Mouse (Mus musculus) inflammation-experienced regulatory T-cells, adult 6 months (primary cell): ENCODE results near the gene Tjp3. TPM values are rescaled to one million over a fixed set of nuclear protein-coding genes. Genes with fewer than 3 reads are reported as not detected.
A peak's percentile ranks its signal among the peaks of the same experiment; 100 is the strongest.

ENCODE experiments used
- ATAC-seq: one replicate; pipeline ENCODE4 v1.8.0; 2017
- polyA plus RNA-seq, 3 experiments: library from polyadenylated mRNA; unstranded; fragments of 100-300 nt; shearing (Covaris generic); gene quantifications; one replicate each; pipeline ENCODE4 v1.2.1; 2017

The Tjp3 gene
- polyA plus RNA-seq, 3 experiments from 2014 or later, result 1.7 to 3.2 (median 1.9) TPM

DNA sequence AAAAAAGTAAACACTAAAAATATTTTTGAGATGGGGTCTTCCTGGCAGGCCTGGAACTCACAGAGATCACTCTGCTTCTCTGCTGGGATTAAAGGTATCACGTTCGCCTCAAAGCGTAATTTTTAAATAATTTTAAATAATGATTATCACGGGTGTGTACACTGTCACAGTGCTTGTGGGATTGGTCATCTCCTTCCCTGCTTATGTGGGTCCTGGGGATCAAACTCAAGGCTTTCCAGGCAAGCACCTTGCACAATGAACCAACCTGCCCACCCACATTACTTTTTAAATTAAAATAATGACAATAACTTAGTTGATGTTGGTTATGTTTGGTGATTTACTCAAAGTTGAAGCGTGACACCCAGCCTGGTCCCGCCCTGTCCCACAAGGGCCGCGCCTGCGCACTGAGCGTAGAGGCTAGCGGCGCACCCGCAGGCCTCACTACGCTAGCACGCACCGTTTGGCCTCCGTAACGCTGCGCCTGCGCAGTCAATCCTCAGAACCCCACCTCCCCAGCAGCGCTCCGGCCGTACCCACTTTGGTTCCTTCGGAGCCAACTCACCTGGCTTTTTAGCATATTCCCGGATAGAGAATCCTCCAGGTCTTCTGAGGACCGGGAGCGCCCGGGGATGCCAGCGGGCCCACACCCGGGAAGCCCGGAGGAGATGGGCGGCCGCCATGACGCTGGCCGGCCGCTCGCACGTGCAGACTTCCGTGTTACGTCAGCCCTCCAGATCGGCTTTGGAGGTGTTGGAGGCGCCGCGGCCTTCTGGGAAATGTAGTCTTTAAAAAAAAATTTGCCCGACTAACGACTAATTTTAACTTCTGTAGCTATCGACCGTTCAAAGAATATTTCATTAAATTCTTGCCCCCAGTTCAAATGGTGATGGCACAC lies 24.9 kb downstream of the Tjp3 start, which contains the start of the genes Mrpl54 and Apba3:
TSS of gene Mrpl54 (minus strand) at position 724 of the 895 bp plus-strand sequence.
TSS of gene Apba3 (plus strand) at position 750 of the 895 bp plus-strand sequence.
- ATAC-seq, result peak; percentile 87

DNA sequence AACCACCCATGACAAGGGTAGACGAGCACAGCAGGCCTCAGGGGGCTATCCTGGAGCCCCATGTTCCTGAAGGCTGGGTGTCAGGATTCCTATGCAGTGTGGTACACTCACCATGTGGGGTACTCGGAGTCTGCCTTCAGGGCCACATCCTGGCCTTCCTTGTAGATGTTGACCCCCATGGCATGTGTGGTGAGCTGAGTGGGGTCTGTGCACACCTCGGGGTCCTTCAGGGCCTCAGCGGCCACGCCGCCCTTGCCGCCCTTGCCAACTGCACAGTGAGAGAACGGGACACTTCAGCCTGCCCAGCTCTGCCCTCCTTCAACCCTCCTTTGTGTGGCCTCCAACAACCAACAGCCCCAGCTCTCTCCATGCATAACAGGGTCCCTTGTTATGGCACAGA lies 25.8 kb downstream of the Tjp3 start:
- ATAC-seq, result no peak

DNA sequence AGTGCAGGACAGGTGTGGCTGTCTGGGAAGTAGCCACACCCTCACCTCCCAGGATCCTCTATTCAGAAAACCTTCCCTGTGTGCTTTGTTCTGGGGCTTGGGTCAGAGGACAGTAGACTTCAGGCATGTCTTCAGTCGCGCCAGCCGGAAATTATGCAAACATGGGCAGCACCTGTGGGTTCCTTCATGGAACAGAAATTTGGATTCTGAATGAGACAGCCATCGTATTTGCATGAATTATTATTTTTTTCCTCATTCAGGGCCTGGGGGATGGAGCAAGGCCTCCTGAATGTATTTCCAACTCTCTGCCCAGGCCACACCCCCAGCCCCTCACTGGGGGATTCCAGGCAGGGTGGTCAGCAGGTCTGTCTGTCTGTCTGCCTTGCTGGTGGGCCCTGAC lies 30.4 kb downstream of the Tjp3 start:
- no peak for ATAC-seq

DNA sequence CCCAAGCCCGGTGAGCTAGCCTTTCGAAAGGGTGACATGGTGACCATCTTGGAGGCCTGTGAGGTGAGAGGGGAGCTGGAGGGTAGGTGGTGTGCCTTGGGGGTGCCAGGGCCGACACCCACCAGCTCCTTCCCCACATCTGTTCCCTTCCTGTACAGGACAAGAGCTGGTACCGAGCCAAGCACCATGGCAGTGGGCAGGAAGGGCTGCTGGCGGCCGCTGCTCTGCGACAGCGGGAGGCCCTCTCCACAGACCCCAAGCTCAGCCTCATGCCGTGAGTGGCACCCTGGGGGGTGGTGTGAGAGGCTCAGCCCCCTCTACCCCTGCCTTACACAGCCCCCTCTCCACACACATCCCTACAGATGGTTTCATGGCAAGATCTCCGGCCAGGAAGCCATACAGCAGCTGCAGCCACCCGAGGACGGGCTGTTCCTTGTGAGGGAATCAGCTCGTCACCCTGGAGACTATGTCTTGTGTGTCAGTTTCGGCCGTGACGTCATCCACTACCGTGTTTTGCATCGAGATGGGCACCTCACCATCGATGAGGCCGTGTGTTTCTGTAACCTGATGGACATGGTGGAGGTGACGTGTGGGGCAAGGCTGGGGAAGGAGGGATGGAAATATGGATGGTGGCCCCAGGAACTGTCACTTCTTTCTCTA lies 32.0 kb downstream of the Tjp3 start:
- ATAC-seq, result no peak

DNA sequence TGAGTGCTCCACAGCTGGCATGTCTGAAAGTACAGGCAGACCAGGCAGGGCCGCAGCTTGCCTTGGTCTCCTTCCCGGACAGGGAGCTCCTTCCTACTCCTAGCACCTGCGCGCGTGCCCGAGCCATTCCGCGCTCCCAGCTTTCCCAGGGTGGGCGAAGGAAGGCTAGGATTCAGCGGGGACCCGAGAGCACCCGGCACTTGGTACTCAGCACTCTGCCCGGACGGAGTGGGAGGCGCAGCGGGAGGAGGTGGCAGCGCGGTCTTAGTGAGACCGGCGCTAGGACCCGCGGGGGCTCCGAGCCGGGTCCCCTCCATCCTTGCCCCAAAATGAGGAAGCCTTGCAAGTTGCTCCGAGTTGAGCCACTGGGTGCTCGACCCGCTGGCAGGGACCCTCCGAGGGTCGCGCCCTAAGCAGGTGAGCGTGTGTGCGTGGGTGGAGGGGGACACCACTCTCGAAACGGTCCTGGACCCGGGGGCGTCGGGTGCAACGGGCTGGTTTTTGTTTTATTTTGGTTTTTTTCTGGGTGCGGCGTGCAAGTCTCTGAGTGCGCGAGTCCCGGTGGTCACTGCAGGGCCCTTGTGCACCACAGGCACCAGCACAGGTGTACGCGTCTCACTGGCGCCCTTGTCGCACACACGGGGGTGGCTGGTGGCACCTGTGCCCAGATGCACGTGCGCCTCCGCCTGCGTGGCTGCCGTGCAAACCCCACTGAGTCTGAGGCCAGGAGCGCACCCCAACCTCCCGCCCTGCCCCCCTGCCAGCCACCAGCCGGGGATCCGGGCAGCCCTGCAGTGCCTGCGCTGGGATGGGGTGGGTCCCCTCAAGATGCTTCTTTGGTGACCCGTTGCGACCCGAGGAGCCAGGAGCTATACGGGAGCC lies 34.0 kb downstream of the Tjp3 start:
- ATAC-seq, result peak; percentile 53

- ATAC-seq, result no peak
Observed at GRCm38 (mm10) chr10:81254886-81255285, 36.5 kb downstream of the Tjp3 start.

DNA sequence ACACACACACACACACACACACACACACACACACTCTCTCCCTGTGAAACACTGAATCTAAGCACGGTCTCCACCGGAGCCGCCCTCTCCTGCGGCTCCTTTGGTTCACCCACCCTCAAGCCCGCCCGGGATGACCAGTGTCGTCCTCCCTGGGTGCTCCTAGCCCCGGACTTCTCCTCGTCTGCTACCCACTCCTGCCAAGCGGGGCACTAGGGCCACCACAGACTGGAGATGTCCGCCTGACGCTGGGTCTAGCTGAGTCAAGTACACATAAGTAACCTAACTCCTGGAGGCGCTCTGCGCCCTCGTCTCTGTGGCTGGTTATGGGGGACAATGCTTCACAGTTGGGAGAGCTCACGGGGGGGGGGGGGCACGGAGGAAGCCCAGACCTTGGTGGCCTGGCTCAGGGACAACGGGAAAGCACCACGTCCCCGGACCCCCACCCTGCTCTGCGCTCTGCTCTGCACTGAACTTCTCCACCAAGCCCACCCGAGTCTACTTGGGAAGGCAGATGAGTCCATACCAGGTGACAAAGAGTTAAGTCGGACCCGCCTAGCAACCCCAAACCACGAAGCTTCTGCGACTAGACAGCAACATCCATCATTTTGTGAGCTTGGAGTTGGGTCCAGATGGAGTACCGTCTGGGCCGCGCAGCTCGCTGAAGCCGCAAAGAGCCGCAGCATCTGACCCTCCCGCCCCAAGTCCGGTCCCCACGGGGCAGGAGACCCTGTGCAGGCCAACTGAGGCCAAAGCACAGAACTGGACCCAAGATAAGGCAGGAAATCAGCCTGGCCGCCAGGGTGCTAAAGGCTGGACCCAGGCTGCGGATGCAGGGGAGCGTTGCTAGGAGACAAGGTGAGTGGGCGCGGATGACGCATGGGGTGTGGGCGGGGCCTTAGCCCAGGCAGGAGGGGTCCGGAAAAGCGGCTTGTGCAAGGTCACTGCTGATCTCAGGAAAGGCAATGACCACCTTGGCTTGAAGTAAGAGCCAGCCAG lies 38.7 kb downstream of the Tjp3 start, which contains the start of gene Matk:
TSS of gene Matk (plus strand) at position 512 of the 996 bp plus-strand sequence.
- peak; percentile 69 for ATAC-seq

DNA sequence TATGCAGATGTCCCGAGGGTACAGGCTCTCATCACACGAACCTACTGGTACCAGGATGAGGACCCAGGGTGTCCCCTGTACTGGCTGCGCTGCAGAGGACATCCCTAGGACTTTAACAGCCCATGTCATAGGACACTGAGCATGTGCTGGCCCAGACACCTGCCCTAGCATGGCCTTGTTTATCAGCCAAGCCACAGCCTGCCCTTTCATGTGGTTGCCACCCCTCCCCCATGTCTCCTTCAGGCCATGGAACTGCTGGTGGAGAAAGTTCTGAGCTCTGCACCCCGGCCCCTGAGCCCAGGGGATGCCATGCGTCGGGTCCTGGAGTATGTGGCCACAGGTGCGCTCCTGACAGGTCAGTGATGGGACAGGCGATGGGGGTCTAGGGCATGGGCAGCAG lies 41.9 kb downstream of the Tjp3 start:
- no peak for ATAC-seq

DNA sequence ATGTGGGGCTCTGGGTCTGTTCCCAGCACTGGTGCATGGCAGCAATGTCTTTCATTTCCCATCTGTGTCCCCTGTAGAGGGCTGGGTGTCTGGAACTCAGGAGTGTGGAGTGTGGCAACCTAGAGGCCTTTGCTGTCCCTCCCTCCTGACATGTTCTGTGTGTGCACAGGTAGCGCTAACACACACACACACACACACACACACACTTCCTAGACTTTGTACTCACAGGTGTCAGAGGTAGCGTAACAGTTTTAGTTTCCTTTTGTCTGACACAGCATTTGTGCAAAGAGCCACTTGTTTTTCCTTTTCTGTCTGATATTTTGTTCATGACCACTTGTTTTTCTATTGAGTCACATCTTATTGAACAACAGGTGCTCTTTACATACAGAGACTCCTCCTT lies 43.6 kb downstream of the Tjp3 start:
- peak; percentile 70 for ATAC-seq

DNA sequence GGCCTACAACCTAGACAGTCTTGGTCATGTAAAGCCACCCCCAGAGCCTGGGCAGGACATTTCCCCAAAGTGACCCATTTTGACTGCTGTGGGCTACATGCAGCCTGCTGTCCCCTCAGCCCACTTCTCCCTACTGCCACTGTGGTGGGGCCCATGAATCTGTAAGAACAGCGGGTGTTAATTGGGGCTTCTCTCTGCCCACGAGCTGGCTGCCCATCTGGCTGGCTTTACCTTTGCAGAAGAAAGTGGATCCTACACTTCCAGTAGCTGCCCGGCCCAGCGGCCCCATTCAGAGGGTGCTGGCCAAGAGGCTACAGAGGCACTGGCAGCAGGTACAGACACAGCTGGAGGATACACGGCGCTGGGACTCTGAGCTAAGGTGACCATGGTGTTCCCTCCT lies 46.2 kb downstream of the Tjp3 start:
- no peak for ATAC-seq

GRCm38 (mm10) chr10:81244595-81244994 lies 46.8 kb downstream of the Tjp3 start:
- ATAC-seq, result peak; percentile 76

DNA sequence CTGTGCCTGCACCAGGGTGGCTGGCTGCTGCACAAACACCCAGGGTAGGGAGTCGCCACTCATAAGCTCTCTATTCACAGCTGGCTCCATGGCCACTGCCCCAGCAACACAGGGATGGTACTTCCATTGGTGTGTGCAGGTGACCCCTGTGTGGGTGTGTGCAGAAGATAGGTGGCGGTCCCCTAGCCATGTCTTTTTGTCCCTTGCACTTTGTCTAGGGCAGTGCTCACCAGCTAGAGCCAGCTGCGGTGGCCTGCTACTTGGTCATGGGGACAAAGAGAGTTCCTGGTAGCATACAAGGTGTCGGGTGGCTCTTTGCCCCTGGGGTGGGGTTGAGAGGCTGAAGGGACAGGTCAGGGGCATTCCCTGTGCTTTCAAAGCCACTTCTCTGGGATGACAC lies 47.2 kb downstream of the Tjp3 start:
- ATAC-seq, result no peak

GRCm38 (mm10) chr10:81242021-81242420 lies 49.4 kb downstream of the Tjp3 start:
- ATAC-seq, result no peak

DNA sequence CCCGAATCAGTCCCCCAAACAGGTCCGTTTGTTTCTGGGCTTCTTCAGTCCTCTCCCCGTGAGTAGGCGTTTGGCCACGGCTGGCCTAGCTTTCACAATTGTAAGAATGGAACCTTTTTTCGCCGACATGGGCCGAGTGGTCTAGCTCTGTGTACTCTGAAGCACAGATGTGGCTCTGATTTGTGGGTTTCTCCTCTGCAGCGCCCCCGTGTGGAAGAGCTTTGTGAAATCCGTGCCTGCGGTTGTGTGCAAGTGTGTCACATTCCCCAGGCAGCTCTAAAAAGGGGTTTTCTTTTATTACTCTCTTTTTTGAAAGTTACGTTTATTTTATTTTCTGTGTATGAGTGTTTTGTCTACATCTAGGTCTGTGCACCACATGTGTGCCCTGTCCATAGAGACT lies 50.5 kb downstream of the Tjp3 start:
- ATAC-seq, result peak; percentile 49

- no peak for ATAC-seq
Observed at GRCm38 (mm10) chr10:81238618-81239017, 52.8 kb downstream of the Tjp3 start.

GRCm38 (mm10) chr10:81236471-81237268 lies 54.7 kb downstream of the Tjp3 start:
- ATAC-seq, result no peak

DNA sequence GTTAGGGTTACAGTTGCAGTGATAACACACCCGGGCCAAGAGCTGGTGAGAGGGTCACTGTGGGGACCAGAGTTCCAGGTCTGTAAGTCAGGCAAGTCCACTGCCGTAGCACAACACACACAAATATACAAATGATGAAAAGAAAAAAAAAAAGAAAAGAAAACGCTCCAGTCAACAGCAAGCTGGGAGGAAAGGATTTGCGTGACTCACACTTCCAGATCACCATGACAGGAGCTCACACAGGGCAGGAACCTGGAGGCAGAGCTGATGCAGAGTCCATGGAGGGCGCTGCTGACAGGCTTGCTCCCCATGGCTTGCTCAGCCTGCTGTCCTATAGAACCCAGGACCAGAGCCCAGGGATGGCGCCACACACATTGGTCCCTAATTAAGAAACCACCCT lies 57.2 kb downstream of the Tjp3 start:
- no peak for ATAC-seq

DNA sequence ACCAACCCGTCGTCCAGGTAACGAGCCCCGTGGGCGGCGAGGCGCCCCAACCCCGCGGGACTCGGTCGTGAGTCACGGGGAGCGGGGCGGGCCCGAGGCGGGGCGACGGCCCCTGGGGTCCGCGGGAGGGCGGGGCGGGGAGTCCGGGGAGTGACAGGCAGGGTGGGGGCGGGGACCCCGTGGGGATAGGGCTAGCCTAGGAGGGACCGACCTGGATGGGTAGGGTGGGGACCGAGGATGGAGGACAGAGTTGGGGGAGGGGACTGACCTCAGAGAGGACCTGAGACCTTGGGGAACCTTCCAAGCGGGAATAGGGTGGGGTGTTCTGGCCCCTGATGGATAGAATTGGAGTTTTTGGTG lies 58.2 kb downstream of the Tjp3 start:
- no peak for ATAC-seq

DNA sequence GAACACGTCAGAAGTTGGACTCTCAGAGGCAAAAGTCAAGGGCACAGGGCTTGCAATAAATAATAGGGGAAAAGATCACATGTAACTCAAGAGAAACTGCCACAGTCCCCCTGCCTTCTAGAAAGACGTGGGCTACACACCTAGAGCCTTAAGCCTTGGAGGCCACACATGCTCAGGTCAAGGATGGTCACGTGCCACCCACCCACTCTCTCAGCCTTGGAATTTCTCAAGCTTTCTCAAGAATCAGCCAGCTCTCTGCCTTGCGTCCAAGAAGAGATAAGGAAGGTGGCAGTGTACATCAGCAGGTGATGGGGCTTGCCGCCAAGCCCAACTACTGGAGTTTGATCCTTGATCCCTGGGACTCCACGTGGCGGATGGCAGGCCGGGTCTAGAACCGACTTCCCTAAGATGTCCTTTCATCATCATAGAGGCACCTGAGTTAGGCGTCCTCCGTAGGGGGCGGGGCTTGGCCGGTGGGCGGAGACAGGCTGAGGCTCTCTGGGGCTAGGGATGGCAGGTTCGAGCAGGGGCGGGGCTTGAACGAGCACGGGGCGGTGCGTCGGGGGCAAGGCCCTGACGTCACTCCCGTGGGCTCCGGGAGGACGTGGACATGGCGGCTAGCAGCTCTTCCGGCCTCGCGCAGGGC lies 58.7 kb downstream of the Tjp3 start, which contains the start of gene Zfr2:
TSS of gene Zfr2 (plus strand) at position 576 of the 646 bp plus-strand sequence.
- ATAC-seq, result peak; percentile 88

DNA sequence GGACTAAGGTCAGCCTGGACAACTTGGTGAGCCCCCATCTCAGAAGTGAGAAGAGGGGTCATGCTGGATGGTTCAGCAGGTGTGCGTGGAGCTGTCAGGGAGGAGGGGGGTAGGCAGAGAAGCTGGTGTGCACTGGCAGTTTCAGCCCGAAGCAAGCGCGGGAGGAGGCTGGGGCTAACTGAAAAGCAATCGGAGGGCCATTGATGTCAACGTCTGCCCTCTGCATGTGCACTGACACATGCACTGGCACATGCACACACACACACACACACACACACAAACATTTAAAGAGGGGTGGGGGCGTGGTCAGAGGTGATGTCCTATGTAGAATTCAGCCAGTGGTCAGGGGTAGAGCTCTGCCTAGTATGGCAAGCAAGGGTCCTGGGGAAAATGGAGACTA lies 59.9 kb downstream of the Tjp3 start:
- ATAC-seq, result no peak
